Mouse (Mus musculus): ENCODE results near the gene Gm44596.

- TF ChIP-seq POLR2A (IDR thresholded peaks at IDR 0.05; ENCODE audit: insufficient read depth, low read length) (no peak), CTCF (IDR thresholded peaks at IDR 0.05; ENCODE audit: low read depth, low read length) (no peak), EP300 (IDR thresholded peaks at IDR 0.05; ENCODE audit: insufficient read depth, low read depth, low read length) (no peak)
Observed at GRCm38 (mm10) chr6:128437731-128438316, 62.5 kb downstream of the Gm44596 start.
